Mouse (Mus musculus): Measurements from ENCODE around the gene Msi1. TPM values are rescaled to one million over a fixed set of nuclear protein-coding genes. Genes with fewer than 3 reads are reported as not detected.

The Msi1 gene
- polyA plus RNA-seq, 1 experiment = 1.7 TPM

DNA sequence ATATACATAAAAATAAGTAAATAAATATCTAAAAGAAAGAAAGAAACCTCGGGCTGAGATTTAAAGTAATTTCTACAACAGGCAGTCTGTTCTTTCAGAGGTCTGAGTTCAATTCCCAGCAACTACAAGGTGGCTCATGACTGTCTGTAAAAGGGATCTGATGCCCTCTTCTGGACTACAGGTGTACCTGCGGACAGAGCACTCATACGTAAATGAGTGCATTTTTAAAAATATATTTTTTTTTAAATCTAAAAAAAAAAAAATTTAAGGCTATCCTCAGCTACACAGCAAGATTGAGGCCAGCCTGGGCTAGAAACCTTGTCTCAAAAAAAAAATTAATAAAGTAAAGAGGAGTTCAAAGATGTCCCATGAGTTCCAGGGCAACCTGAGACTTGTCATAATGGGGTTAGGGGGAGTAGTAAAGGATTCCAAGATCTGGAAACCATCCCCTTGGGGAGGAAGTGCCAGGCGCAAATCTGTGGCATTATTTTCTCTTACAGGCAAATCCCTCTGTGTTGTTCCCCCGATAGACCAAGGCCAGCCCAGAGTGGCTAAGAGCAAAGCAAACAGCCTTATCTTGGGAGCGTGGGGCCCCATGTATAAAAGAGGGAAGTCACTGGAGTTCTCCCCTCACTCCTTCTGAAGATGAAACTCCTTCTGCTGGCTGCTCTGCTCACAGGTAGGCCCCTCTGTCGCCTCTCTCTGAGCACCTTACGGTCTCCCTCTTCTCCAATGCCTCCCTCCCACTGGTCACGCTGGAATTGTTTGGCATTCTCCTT lies 36.4 kb downstream of the Msi1 start, which contains the start of gene Pla2g1b:
Gene Pla2g1b, plus strand, starts transcription at position 621 of the 779 bp plus-strand sequence.
- DNase-seq (ENCODE audit: low spot score) = no peak

DNA sequence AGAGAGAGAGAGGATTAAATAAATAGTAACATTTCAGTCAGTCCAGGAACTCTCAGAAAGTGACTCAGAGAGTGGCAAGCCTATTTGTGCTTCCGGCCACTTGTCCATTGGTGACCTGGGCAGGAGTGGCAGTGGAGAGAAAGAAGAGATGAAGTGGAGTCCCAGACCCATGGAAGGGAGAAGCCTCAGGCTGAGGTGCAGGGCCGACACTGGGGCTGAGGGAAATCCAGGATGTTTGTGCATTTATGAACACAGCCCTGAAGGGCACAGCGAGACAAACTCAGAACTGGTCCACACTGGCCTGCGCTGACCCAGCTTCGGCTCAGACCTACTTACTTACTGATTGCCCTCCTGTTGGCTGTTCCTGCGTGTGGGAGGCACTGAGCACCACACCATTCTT lies 40.4 kb downstream of the Msi1 start:
- no peak for DNase-seq (ENCODE audit: low spot score)

DNA sequence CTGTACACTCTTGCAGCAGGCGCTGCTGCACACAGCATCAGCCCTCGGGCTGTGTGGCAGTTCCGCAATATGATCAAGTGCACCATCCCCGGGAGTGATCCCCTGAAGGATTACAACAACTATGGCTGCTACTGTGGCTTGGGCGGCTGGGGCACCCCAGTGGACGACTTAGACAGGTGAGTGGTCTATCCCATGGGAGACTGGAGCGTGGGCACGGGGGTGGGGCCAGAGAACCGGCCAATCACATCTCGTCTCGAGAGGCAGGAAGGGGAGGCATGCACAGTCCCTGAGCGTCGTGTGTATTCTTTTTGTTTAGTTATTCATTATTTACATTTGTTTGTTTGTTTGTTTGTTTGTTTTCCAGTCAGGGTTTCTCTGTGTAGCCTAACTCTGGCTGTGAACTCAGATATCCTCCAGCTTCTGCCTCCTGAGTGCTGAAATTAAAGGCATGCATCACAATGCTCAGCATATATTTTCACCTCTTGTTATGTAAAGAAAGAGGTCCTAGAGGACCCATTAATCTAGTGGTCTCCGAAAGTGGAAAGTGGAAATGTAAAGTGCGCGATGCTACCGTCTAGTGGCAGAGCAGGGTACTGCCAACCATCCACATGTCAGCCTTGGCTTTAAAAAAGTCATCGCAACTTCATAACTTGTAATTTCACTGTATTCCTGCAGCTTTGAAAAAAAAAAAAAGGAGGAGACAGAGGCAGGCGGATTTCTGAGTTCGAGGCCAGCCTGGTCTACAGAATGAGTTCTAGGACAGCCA lies 41.5 kb downstream of the Msi1 start:
- DNase-seq (ENCODE audit: low spot score) = no peak

DNA sequence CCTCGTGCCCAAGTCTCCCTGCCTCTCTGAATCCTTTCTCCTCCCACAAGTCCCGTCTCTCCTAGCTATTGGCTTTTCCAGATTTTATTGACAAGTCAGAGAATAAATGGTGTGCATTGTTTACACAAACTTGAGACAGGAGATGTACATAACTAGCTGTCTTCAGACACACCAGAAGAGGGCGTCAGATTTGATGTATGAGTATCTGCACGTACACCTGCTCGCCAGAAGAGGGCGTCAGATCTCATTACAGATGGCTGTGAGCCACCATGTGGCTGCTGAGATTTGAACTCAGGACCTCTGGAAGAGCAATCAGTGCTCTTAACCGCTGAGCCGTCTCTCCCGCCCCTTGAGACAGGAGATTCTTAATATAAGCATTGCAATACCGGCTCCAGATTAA lies 43.8 kb downstream of the Msi1 start:
- DNase-seq (ENCODE audit: low spot score) = no peak

DNA sequence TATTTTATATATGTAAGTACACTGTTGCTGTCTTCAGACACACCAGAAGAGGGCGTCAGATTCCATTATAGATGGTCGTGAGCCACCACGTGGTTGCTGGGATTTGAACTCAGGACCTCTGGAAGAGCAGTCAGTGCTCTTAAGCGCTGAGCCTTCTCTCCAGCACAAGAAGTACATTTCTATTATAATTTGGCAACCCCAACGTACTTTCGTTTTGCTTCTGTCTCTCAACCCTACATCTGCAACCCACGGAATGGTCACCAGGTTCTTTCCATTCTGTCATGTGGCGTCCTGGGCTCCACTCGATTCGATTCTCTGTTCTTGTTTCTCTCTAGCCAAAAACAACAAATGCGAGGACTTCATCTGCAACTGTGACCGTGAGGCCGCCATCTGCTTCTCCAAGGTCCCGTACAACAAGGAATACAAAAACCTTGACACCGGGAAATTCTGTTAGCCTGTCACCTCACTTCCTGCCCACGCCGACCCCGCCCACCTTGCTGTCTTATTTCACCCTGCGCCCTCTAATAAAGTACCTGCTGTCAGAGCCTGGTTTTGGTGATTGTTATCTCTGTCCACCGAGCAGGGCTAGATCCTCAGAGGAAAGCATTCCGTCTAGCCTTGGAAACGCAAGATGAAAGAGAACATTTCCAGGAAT lies 44.9 kb downstream of the Msi1 start:
- DNase-seq (ENCODE audit: low spot score) = no peak

DNA sequence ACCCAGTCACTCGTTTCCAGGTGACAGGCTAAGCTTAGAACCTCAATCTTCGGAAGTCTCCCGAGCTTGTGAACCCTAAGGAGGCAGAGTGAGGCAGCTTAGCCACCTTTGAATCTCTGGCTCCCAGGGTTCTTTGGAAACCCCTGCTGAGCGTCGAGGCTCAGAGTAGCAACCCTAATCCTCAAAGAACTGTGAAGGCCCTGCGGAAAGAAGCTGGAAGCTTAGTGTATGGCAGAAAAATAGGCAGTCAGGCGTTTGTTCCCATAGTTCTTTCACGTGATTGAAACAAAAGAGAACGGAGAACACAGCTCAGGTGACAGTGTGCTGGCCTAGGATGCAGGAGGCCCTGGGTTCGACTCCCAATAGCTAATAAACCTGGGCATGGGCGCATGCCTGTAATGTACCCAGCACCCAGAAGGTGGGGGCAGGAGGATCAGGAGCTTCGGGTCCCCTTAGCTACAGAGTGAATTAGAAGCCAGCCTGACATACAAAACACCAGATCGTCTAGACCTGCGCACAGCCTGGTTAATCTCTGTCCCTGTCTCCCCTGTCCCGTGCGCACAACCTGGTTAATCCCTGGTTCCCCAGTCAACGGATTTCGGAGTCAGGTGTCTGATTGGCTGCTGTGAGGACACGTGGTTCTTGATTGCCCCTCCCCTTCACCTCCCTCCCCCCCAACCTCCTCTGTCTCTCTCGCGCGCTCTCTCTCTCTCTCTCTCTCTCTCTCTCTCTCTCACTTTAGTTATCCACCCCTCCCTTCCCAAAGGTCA lies 46.1 kb downstream of the Msi1 start:
- DNase-seq (ENCODE audit: low spot score) = no peak

DNA sequence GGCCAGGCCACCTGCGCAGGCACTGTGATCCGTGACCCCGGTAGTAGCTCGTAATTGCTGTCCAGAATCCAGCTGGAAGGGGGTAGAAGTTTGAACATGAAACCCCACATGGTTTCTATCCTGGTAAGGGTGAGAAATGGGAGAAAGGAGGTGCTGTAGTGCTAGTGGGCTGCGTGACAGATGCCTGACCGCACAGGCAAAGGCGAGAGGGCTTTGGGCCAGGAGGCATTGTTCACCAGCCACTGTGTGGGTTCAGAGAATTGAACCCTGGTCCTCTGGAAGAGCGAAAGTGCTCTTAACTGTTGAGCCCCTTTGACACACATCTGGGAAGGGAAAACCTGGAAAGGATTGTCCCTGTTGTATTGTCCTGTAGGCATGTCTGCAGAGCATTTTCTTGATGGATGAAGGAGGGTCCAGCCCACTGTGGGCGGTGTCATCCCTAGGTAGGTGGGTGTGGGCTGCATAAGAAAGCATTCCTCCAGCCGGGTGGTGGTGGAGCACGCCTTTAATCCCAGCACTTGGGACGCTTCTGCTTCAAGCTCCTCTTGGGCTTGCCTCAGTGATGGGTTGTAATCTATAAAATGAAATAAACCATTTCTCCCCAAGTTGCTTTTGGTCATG lies 46.8 kb downstream of the Msi1 start:
- no peak for DNase-seq (ENCODE audit: low spot score)

DNA sequence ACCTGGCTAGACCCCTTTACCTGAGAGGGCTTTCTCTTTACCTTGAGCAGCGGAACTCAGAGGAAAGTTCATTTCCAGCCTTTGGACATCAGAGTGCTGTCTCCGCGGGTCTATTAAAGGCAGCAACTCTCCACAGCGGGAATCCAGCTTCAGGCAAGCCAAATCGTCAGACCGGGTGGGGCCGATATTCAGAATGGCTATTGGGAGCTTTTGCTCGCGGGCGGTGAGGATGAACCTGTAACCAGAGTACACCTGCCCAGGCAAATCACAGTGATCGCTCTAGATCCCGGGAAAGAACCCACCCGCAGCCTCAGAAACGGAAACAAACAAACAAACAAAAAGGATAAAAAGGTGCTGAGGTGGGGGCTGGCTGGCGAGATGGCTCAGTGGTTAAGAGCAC lies 50.2 kb downstream of the Msi1 start:
- no peak for DNase-seq (ENCODE audit: low spot score)

DNA sequence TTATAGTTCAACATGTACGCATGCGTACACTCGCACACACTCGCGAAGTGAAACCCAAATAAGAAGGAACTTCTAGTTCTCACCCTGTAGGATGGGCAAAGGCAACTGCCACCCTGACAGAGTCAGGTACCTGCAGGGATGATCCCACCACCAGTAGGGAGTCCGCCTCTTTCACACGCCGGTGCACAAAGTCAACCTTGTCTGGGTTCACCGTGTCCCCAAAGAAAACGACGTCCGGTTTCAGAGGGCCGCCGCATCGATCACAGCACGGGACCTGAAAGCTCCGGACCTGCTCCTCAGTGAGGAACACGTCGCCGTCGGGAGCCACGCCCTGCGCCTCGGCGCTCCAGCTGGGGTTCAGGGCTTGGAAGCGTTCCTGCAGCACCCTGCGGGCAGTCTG lies 50.7 kb downstream of the Msi1 start:
- no peak for DNase-seq (ENCODE audit: low spot score)

DNA sequence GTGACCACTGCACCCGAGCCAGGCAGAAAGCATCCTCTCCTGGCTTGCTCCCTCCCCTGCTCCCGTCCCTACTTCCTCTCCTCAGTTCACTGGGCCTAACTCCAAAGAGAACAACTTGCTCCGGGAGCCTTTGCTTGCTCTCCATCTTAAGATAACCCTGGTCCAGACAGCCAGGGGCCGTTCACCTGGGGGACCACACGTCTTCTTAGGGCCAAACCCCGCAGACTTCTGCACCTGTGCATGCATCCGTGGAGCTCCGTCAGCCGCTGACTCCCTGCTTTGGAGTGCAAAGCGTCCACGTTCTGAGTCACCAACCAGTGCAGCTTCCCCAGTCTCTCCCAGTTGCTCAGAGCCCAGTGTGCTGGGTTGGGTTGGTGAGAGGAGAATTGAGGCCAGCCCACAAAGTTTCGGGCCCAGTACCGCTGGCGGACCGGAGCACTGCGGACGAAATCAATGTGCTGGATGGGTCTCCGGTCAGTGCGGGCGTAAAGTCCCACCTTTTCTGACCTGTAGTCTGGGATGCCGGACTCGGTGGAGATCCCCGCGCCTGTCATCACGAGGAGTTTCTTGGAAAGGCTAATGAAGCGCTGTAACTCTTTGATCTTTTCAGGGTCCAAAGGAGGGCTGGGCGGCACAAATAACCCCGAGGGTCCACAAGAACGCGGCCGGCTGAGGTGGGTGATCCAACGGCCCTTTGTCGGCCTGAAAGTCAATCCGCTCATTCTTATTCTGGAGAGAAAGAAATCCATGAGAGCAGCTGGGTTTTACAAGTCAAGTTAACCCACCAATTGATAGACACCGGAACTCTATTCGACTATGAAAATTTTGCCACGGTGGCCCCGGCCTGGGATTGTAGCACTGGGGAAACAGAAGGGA lies 53.2 kb downstream of the Msi1 start:
- DNase-seq (ENCODE audit: low spot score) = no peak

DNA sequence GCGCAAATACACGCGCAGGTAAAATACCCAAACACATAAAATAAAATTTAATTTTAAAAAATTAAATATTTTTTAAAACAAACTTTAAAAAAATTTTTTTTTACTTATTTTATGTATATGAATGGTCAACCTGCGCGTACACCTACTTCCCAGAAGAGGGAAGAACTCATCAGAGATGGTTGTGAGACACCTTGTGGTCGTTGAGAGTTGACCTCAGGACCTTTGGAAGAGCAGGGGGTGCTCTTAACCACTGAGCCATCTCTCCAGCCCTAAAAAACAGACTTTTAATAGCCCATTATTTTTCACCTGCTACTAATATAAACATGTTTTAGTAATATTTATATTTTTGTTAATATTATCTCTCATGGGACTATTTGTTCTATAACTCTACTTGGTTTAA lies 54.0 kb downstream of the Msi1 start:
- no peak for DNase-seq (ENCODE audit: low spot score)

DNA sequence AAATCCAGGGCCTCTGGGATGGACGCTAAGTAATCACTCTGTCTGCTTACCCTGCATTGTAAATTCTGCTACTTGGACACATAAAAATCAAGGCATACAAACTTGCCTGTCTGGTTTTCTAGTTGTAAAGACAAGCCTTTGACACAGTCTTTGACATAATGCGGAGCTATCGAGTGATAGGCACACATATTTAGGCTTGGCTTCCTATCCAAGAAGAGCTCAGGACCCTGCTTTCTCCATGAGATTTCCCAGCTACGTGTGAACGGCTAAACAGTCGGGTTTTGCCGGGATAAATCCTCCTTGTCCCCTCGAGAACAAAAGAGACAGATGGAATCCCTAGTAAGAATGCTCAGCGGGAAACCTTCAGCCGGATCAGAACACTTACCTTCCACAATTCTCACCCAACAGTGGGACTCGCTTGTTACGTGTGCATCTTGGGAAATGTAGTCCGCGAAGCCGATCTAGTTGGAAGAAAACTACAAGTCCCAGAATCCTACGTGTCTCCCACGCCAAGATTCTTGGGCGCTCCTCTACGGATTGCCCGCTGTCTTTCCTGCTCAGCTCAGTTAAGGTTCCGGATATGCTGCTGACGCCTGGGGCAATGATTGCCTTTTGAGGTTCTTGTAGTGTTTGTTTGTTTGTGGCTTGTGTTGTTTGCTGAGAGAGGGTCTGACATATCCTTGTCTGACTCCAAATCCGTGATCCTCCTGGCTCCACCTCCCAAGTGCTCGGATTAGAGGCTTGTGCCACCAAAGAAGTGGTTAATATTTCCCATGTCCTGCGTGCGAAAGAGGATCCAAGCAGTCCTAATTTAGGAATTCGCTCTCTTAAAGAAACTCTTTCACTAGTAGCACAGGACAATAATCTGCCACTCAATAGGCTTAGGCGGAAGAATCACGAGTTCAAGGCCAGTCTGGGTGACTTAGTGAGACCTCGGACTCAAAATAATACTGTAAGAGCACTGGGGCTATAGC lies 54.8 kb downstream of the Msi1 start, which contains the start of gene Sirt4:
Gene Sirt4, minus strand, starts transcription at position 779 of the 974 bp plus-strand sequence.
- DNase-seq (ENCODE audit: low spot score) = no peak

DNA sequence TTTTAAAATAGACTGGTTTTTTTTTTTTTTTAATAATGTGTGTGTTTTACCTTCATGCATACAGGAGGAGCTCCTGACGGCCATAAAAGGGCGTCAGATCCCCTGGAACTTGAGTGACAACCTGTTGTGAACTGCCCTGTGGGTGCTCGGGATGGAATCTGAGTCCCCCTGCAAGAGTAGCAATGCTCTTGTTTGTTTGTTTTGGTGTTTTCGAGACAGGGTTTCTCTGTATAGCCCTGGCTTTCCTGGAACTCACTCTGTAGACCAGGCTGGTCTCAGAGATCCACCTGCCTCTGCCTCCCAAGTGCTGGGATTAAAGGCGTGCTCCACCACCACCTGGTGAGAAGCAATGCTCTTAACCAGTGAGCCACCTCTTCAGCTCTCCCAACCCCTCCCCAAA lies 55.6 kb downstream of the Msi1 start:
- no peak for DNase-seq (ENCODE audit: low spot score)

DNA sequence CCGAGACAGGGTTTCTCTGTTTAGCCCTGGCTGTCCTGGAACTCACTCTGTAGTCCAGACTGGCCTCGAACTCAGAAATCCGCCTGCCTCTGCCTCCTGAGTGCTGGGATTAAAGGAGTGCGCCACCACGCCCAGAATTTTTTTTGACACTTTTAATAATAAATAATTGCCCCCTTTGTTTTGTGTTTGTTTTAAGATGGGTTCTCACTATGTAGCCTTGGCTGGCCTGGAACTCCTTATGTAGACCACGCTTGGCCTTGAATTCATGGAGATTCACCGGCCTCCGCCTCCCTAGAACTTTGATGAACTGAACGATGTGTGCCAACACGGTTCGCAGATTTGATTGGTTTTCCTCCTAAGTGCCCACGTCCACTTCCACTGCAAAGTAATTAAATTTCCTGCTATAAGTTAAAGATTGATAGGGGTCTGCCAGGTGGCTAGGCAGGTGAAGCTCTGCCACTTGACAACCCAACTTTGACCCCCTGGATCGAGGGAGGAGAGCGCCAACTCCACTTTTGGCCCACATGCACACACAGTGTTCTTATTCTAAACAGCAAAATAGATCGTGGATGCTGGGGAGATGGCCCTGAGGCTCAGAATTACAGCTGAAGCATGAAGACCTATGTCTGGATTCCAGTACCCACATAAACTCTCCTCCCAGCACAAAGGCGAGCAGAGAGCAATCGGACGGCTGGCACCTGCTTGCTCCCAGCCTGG lies 56.2 kb downstream of the Msi1 start:
- DNase-seq (ENCODE audit: low spot score) = no peak

DNA sequence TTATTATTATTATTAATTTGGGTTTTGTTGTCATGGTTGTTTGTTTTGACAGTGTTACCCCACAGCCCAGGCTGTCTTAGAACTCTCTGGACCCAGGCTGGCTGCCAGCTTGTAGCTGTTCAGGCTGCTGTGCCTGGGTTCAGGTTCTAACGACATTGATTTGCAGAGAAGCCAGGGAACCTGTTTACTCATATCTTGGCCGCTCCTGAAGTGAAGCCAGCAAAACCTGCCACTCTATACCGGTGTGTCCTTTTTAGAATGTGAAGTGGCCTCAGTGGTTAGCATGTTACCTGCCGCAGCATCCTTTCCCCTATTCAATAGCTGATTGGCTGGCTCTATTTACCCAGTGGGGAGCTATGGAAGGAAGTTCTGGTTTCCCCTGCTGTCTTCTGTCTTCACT lies 57.3 kb downstream of the Msi1 start:
- DNase-seq (ENCODE audit: low spot score) = no peak

DNA sequence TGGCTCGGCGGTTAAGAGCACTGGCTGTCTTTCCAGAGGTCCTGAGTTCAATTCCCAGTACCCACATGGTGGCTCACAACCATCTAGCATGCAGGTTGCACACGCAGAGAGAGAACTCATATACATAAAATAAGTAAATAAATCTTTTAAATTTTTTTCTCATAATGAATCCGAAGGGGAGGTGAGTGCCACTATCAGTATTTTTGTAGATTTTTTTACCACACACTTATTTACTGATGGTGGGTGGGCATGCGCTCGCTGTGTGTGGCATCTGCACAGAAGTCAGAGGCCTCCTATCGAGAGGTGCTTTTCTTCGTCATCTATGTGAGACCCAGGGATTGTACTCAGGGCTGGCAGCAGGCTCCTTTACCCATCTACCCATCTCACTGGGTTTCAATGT lies 58.0 kb downstream of the Msi1 start:
- no peak for DNase-seq (ENCODE audit: low spot score)

DNA sequence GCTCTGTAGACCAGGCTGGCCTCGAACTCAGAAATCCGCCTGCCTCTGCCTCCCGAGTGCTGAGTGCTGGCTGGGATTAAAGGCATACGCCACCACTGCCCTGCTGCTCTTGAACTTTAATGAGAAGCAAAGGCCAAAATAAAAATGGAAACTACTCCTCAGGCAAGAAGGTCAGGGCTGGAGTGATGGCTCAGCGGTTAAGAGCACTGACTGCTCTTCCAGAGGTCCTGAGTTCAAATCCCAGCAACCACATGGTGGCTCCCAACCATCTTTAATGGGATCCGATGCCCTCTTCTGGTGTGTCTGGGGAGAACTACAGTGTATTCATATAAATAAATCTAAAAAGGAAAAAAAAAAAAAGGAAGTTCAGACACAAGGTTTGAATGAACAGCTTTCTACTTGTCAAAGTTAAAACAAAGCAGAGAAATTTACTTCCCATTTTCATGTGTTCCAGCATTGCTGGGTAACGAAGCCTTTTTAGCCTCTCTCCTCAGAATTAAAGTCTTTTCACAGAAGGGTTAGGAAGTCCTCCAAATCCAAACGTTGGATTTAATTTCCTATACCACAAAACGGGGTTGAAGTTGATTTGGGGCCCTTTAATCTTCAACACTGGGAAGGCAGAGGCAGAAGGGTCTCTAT lies 58.7 kb downstream of the Msi1 start:
- no peak for DNase-seq (ENCODE audit: low spot score)
